Mouse (Mus musculus) kidney, postnatal 10 days (tissue): ENCODE measurements at regions not wholly inside any gene's neighbourhood (a gene's known extent, or its start where the extent isn't known, plus 50 kb on each side); places are given as distances from the start of the nearest gene placed in this dataset.

Source experiments
- DNase-seq: peaks from one replicate; pipeline ENCODE4 v3.0.0; 2021; ENCODE audit warnings: mixed read lengths

GRCm38 (mm10) chr15:38351701-38352100, 926.3 kb downstream of the 4930447A16Rik start:
- DNase-seq = no peak

- peak; percentile 23 for DNase-seq
Observed at GRCm38 (mm10) chr15:38353371-38353770, 928.0 kb downstream of the 4930447A16Rik start.

GRCm38 (mm10) chr15:38359053-38359452, 933.7 kb downstream of the 4930447A16Rik start:
- DNase-seq = no peak

- DNase-seq = no peak
Observed at GRCm38 (mm10) chr15:38363522-38363921, 938.2 kb downstream of the 4930447A16Rik start.

GRCm38 (mm10) chr15:38364014-38364413, 938.7 kb downstream of the 4930447A16Rik start:
- DNase-seq = no peak

GRCm38 (mm10) chr15:38367643-38368042, 942.3 kb downstream of the 4930447A16Rik start:
- no peak for DNase-seq

GRCm38 (mm10) chr15:38368291-38368690, 942.9 kb downstream of the 4930447A16Rik start:
- DNase-seq = no peak

- DNase-seq = no peak
Observed at GRCm38 (mm10) chr15:38371404-38372090, 946.2 kb downstream of the 4930447A16Rik start.

GRCm38 (mm10) chr15:38373797-38374196, 948.4 kb downstream of the 4930447A16Rik start:
- DNase-seq = peak; percentile 94

- DNase-seq = peak; percentile 72
Observed at GRCm38 (mm10) chr15:38374786-38375185, 949.4 kb downstream of the 4930447A16Rik start.

GRCm38 (mm10) chr15:38378106-38378505, 952.8 kb downstream of the 4930447A16Rik start:
- DNase-seq = peak; percentile 63

- DNase-seq = no peak
Observed at GRCm38 (mm10) chr15:38387617-38388016, 962.3 kb downstream of the 4930447A16Rik start.

- no peak for DNase-seq
Observed at GRCm38 (mm10) chr15:38388436-38388835, 963.1 kb downstream of the 4930447A16Rik start.

- DNase-seq = no peak
Observed at GRCm38 (mm10) chr15:38390450-38390849, 965.1 kb downstream of the 4930447A16Rik start.

GRCm38 (mm10) chr15:38391420-38391819, 966.1 kb downstream of the 4930447A16Rik start:
- DNase-seq = peak; percentile 76

GRCm38 (mm10) chr15:38391860-38392259, 966.5 kb downstream of the 4930447A16Rik start:
- no peak for DNase-seq

GRCm38 (mm10) chr15:38392441-38393149, 967.2 kb downstream of the 4930447A16Rik start:
- no peak for DNase-seq

- peak; percentile 48 for DNase-seq
Observed at GRCm38 (mm10) chr15:38398852-38399251, 973.5 kb downstream of the 4930447A16Rik start.

- no peak for DNase-seq
Observed at GRCm38 (mm10) chr15:38402762-38403161, 977.4 kb downstream of the 4930447A16Rik start.

GRCm38 (mm10) chr15:38403760-38404375, 978.5 kb downstream of the 4930447A16Rik start:
- DNase-seq = no peak

- no peak for DNase-seq
Observed at GRCm38 (mm10) chr15:38406114-38406960, 981.0 kb downstream of the 4930447A16Rik start.

- no peak for DNase-seq
Observed at GRCm38 (mm10) chr15:38407476-38407875, 982.1 kb downstream of the 4930447A16Rik start.

- DNase-seq = no peak
Observed at GRCm38 (mm10) chr15:38409168-38409567, 983.8 kb downstream of the 4930447A16Rik start.
